Mouse (Mus musculus): ENCODE measurements at regions not wholly inside any gene's neighbourhood (a gene's known extent, or its start where the extent isn't known, plus 50 kb on each side); places are given as distances from the start of the nearest gene placed in this dataset.
"Not testable (repeated sequence)": the region's sequence is repeated elsewhere in the genome, so short reads cannot be mapped to it uniquely, and the experiment has no call there.

GRCm38 (mm10) chr19:8496561-8496960 lies 91.7 kb upstream of the Slc22a30 start:
- not testable (repeated sequence) for DNase-seq

GRCm38 (mm10) chr19:8497526-8497925 lies 92.6 kb upstream of the Slc22a30 start:
- DNase-seq: not testable (repeated sequence)

GRCm38 (mm10) chr19:8517721-8518120 lies 73.3 kb upstream of the Slc22a8 start:
- peak; percentile 12 for DNase-seq

GRCm38 (mm10) chr19:8518273-8518672 lies 72.8 kb upstream of the Slc22a8 start:
- peak; percentile 64 for DNase-seq

GRCm38 (mm10) chr19:8518933-8519332 lies 72.1 kb upstream of the Slc22a8 start:
- DNase-seq: peak; percentile 45

- DNase-seq: no peak
Observed at GRCm38 (mm10) chr19:8534597-8534996, 56.5 kb upstream of the Slc22a8 start.

- no peak for DNase-seq
Observed at GRCm38 (mm10) chr19:8536085-8536484, 55.0 kb upstream of the Slc22a8 start.

Data from adrenal gland, adult 2 months (tissue).